Mouse (Mus musculus) heart, embryonic 16.5 days (tissue): ENCODE measurements around the gene Gm8113. TPM values are rescaled to one million over a fixed set of nuclear protein-coding genes. Genes with fewer than 3 reads are reported as not detected.
"Not testable (repeated sequence)": the region's sequence is repeated elsewhere in the genome, so short reads cannot be mapped to it uniquely, and the experiment has no call there.

Experiments
- ATAC-seq: fragments of 200-750 bp; cut with Nextera tagmentation; replicated peaks from 2 replicates; pipeline ENCODE4 v1.8.0; 2017; ENCODE audit warnings: moderate number of reproducible peaks; ENCODE audit not compliant: insufficient read depth, low FRiP score; ENCODE audit errors: extremely low read depth
- H3K27ac ChIP-seq: fragments of 300-500 bp; sonication (generic); 2 replicates; pipeline ENCODE4 v1.5.1; 2014; ENCODE audit warnings: mild to moderate bottlenecking, low read length, control low read depth, moderate library complexity
- H3K27me3 ChIP-seq: fragments of 300-500 bp; sonication (generic); 2 replicates; pipeline ENCODE4 v1.6.1; 2014; ENCODE audit warnings: low read length, mixed read lengths; ENCODE audit not compliant: control insufficient read depth, insufficient read depth
- H3K36me3 ChIP-seq: fragments of 300-500 bp; sonication (generic); 2 replicates; pipeline ENCODE4 v1.6.1; 2014; ENCODE audit not compliant: control insufficient read depth, insufficient read depth
- H3K4me1 ChIP-seq: fragments of 300-500 bp; sonication (generic); 2 replicates; pipeline ENCODE4 v1.6.1; 2014; ENCODE audit warnings: low read length, mixed read lengths; ENCODE audit not compliant: control insufficient read depth, insufficient read depth
- H3K4me2 ChIP-seq: fragments of 300-500 bp; sonication (generic); 2 replicates; pipeline ENCODE4 v1.6.1; 2014; ENCODE audit warnings: low read depth, mild to moderate bottlenecking, control low read depth, low read length
- H3K4me3 ChIP-seq: fragments of 300-500 bp; sonication (generic); 2 replicates; pipeline ENCODE4 v1.5.1; 2014; ENCODE audit warnings: mild to moderate bottlenecking, control low read depth, low read length
- H3K9ac ChIP-seq: fragments of 300-500 bp; sonication (generic); 2 replicates; pipeline ENCODE4 v1.6.1; 2014; ENCODE audit warnings: low read length, control low read depth
- H3K9me3 ChIP-seq: fragments of 300-500 bp; sonication (generic); replicated peaks from 2 replicates; pipeline ENCODE4 v1.6.1; 2016; ENCODE audit warnings: low read length; ENCODE audit not compliant: control insufficient read depth
- WGBS: fragments of 180-500 bp; shearing (Covaris S2); extraction: QIAGEN DNeasy Blood & Tissue Kit; methylation state at CpG from one replicate; pipeline ENCODE4 v1.1.7; 2014; 5-methylcytosine and 5-hydroxymethylcytosine counted together
- polyA plus RNA-seq: library from polyadenylated mRNA; unstranded; fragments of >200 nt; fragmentation: Nextera tagmentation; extraction: Ambion mirVana; gene quantifications from 2 replicates; pipeline ENCODE4 v1.2.1, GENCODE M21; 2015

Gm8113 gene
- polyA plus RNA-seq, 1 experiment from 2014 or later: 24.3 TPM

DNA sequence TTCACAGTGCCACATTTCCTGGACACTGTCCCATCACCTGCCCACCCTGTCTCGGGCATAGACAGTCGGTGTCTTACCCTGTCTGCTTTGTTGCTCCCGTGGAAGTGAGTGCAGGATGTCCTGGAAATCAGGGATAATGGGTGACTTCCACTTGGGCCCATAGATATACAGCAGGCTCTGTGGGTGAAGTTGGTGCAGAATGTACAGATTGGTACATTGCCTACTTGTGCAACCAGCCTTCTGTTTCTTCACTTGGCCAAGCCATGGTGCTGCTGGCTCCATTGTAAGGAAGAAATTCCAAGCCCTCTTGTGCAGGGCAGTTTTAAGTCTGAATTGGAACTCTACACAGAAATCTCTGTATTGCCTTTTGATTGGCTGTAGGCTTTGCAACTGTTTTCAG, 1.7 kb upstream of the Gm8113 start, which contains the start of gene Ear10:
TSS of gene Ear10 (minus strand) at position 101 of the 400 bp plus-strand sequence.
- 68% methylated on average over 3 of the region's 3 CpGs for WGBS
- not testable (repeated sequence) for H3K9me3 ChIP-seq, H3K27me3 ChIP-seq

DNA sequence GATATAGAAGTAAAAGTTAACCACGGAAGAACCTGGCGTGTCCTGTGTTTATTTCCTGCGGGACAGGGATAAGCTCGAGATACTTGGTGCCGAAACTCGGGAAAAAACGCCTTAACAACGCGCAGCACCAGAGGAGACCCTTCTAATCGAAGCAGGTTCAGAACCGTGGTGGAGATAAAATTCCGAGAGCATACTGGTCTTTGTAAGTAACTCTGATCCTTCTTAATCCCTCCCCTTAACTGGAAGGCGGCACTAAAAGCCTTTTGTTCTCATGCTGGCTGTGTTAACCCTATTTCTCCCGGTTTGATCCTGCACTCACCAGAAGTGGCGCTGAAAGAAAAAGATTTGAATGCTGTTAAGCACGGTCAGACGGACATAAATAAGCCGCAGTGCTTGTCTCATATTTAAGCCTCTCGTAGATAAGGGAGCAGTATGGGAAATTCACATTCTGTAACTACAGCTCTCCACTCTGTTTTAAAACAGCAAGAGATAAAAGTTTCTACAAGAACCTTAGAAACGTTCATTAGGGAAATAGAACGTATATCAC, 287 bp downstream of the Gm8113 start:
- 4% methylated on average over 21 of the region's 21 CpGs for WGBS
- H3K36me3 ChIP-seq, H3K9me3 ChIP-seq, H3K4me1 ChIP-seq, H3K27me3 ChIP-seq: not testable (repeated sequence)
- Histone ChIP-seq H3K27ac (peak overlapping the region; percentile 91), H3K9ac (peak overlapping the region; percentile 76), H3K4me2 (peak overlapping the region; percentile 63), H3K4me3 (peak overlapping the region; percentile 64)
- peak; percentile 69; the same call in 1 of the 2 replicates for ATAC-seq

More for the DNA sequence above, 1.7 kb upstream of the Gm8113 start, which contains the start of gene Ear10:
- H3K4me1 ChIP-seq, ATAC-seq, H3K4me3 ChIP-seq, H3K9ac ChIP-seq, H3K36me3 ChIP-seq, H3K27ac ChIP-seq, H3K4me2 ChIP-seq: not testable (repeated sequence)

DNA sequence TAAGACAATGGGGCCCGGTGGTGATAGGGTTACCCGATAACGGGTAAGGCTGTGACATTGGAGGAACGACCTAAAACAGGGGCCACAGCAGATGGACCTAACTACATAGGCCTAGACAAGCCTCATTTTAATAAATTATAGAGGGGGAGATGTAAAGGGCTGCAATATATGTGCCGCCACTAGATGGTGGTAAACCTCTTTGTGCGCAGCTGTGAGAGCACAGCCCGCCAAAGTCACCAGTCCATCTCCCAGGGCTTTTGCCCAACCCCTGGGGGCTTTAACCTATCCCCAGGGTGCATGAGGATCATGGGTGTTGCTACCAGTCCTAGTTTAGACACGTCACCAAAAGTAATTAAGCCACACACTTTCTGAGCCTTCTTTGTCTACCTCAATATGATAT, 7.8 kb downstream of the Gm8113 start:
- H3K9ac ChIP-seq, H3K4me1 ChIP-seq, H3K9me3 ChIP-seq, H3K36me3 ChIP-seq, H3K27ac ChIP-seq, H3K27me3 ChIP-seq, ATAC-seq, H3K4me2 ChIP-seq, H3K4me3 ChIP-seq: not testable (repeated sequence)
- WGBS: 17% methylated on average over 8 of the region's 8 CpGs

DNA sequence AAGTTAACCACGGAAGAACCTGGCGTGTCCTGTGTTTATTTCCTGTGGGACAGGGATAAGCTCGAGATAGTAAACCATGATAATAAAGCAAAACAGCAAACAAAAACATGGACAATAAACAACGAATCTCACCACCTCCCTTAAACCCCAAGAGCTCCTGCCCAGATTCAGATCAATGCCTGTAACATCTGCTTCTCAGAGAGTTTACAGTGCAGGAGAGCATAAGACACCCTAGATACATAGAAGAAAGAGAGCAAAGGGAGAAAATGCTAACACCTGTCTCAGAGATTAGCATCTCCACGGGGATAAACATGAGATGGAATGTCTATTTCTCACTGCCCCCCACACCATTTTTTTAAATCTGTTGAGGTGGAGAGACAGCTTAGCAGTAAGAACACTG, 8.2 kb downstream of the Gm8113 start:
- not testable (repeated sequence) for H3K27ac ChIP-seq, H3K9me3 ChIP-seq, H3K4me2 ChIP-seq, H3K4me3 ChIP-seq, ATAC-seq, H3K4me1 ChIP-seq, H3K9ac ChIP-seq, H3K27me3 ChIP-seq, H3K36me3 ChIP-seq
- WGBS: 55% methylated on average over 5 of the region's 5 CpGs

DNA sequence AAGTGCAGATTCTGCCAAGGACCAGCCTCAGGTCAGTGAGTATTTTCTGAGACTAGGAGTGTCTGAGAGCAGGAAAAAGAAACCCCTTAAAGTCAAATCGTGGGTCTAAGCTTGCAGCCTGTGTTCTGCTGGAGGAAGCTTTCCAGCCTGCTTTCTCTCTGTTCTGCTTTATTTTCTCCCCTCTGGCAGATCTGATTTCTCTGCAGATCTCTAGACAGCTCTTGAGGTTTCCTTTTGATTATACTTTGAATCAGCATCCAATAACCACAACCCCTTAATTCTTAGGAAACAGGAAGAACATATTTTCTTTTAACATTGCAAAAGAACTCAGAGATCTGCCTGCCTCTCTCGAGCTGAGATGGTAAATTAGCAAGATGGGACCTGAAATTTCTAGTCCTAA, 28.2 kb downstream of the Gm8113 start:
- H3K27me3 ChIP-seq, ATAC-seq, H3K9ac ChIP-seq, H3K9me3 ChIP-seq, H3K36me3 ChIP-seq, H3K4me2 ChIP-seq, H3K27ac ChIP-seq, H3K4me3 ChIP-seq, H3K4me1 ChIP-seq: not testable (repeated sequence)
- 55% methylated on average over 2 of the region's 2 CpGs for WGBS

DNA sequence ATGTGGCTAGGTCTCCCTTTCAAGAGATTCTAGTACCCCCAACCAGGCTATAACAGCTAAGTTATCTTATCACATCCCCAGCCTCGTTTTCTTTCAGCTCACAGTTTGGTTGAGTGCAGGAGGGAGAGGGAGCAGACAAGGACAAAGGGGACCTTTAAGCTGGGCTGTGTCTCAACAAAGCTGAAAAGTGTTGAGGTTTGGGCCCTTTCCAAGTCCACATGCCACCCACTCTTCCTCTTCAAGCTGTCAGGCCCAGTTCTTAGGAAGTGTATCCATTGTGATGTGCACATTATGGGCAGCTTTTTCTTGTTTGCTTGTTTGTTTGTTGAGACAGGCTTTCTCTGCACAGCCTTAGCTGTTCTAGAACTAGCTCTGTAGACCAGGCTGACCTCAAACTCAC, 29.9 kb downstream of the Gm8113 start:
- WGBS: no CpG with 5 or more reads among the region's 1 CpGs
- H3K9ac ChIP-seq, H3K27ac ChIP-seq, H3K4me3 ChIP-seq, H3K4me2 ChIP-seq, H3K9me3 ChIP-seq, H3K4me1 ChIP-seq, ATAC-seq, H3K36me3 ChIP-seq, H3K27me3 ChIP-seq: not testable (repeated sequence)

DNA sequence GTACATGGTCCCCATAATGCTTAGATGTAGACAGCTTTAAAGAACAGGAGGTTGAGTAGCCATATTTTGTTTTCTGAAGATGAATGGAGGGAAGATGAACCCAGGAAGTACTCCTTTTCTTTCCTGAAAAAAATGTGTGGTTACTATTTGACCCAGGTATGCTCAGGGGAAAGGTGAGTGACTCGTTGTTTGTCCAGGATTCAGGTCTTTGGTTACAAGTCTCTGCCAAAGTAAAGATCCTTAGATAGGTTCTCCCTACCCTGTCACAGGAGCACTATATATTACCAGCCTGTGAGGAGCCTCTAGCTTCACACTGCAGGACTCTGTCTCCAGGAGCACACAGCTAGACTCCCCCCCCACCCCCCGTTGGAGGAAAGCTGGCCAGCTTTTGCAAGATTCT, 31.6 kb downstream of the Gm8113 start, which contains the start of gene Ang5:
TSS of gene Ang5 (plus strand) at position 301 of the 400 bp plus-strand sequence.
- H3K9me3 ChIP-seq, H3K36me3 ChIP-seq, H3K4me3 ChIP-seq, H3K27ac ChIP-seq, H3K27me3 ChIP-seq, H3K4me2 ChIP-seq, ATAC-seq, H3K9ac ChIP-seq, H3K4me1 ChIP-seq: not testable (repeated sequence)
- no CpG with 5 or more reads among the region's 2 CpGs for WGBS

Other genes starting within 250 kb of the Gm8113 start
- gene Gm8165, start 248.2 kb upstream of the Gm8113 start, polyA plus RNA-seq: not detected in 2 replicates
- 0.92 TPM in 1 of 2 replicates, not detected in the other for gene Gm7324, start 227.6 kb upstream of the Gm8113 start, polyA plus RNA-seq
- gene Gm16506, start 197.9 kb upstream of the Gm8113 start, polyA plus RNA-seq: not detected in 2 replicates
- gene Gm6526, start 177.5 kb upstream of the Gm8113 start, polyA plus RNA-seq: not detected in 2 replicates
- gene Gm8180, start 140.6 kb upstream of the Gm8113 start, polyA plus RNA-seq: not detected in 2 replicates
- 0.29 and 0.55 TPM in 2 replicates for gene Ear1, start 49.9 kb upstream of the Gm8113 start, polyA plus RNA-seq
- not detected in 2 replicates for gene Ear10, start 1.8 kb upstream of the Gm8113 start, polyA plus RNA-seq
- not detected in 2 replicates for gene Ang5, start 31.7 kb downstream of the Gm8113 start, polyA plus RNA-seq
- gene Ang6, start 76.9 kb downstream of the Gm8113 start, polyA plus RNA-seq: not detected in 2 replicates
- 0.75 and 1.1 TPM in 2 replicates for gene Ear2, start 177.3 kb downstream of the Gm8113 start, polyA plus RNA-seq
- gene Gm3327, start 198.5 kb downstream of the Gm8113 start, polyA plus RNA-seq: not detected in 2 replicates